Mouse (Mus musculus) activated CD4-positive, CD25-positive, alpha-beta regulatory T cell, adult 4 months (primary cell): ENCODE measurements around the gene Hk3. TPM values are rescaled to one million over a fixed set of nuclear protein-coding genes. Genes with fewer than 3 reads are reported as not detected.

Experiments used
- polyA plus RNA-seq, 2 experiments: library from polyadenylated mRNA; unstranded; fragments of 100-300 nt; shearing (Covaris generic); gene quantifications; one replicate each; pipeline ENCODE4 v1.2.1; 2017

Hk3 gene
- polyA plus RNA-seq, 2 experiments from 2014 or later = 0.41 to 0.68 TPM

Other genes starting within 250 kb of the Hk3 start
- not detected for gene Eif4e1b, start 237.4 kb downstream of the Hk3 start, polyA plus RNA-seq
- 1 to 10 TPM; 1.5 to 2.2 TPM for gene Tspan17, start 232.0 kb downstream of the Hk3 start, polyA plus RNA-seq
- under 1 TPM; 0.74 to 0.76 TPM for gene Unc5a, start 72.0 kb downstream of the Hk3 start, polyA plus RNA-seq
- gene Uimc1, start 78.9 kb upstream of the Hk3 start, polyA plus RNA-seq = 10 to 100 TPM; 64.8 to 89.6 TPM
- gene Zfp346, start 83.9 kb upstream of the Hk3 start, polyA plus RNA-seq = 10 to 100 TPM; 12.3 to 19.5 TPM
- gene Gm17617, start 112.2 kb upstream of the Hk3 start, polyA plus RNA-seq = not detected
- gene Fgfr4, start 131.3 kb upstream of the Hk3 start, polyA plus RNA-seq = not detected
- 10 to 100 TPM; 53.0 to 53.8 TPM for gene Nsd1, start 188.4 kb upstream of the Hk3 start, polyA plus RNA-seq